Mouse (Mus musculus): ENCODE results near the gene Pla2g12b.

- TF ChIP-seq CTCF (IDR thresholded peaks at IDR 0.05; ENCODE audit: borderline replicate concordance, insufficient read depth, low read length) (no peak), POLR2A (IDR thresholded peaks at IDR 0.05; ENCODE audit: low read depth, low read length) (no peak)
These were observed 27.3 kb downstream of the Pla2g12b start for GRCm38 (mm10) chr10:59430701-59431218.

Measured in embryonic fibroblast, embryonic 13.5 days (primary cell).